Mouse (Mus musculus) neural tube, embryonic 14.5 days (tissue): ENCODE results near the gene Kyat1. TPM values are rescaled to one million over a fixed set of nuclear protein-coding genes. Genes with fewer than 3 reads are reported as not detected.
A peak's percentile ranks its signal among the peaks of the same experiment; 100 is the strongest.

ENCODE experiments used
- ATAC-seq: fragments of 200-750 bp; cut with Nextera tagmentation; 2 replicates; pipeline ENCODE4 v1.8.0; 2017; ENCODE audit warnings: low read depth, mild to moderate bottlenecking, moderate TSS enrichment, moderate library complexity
- H3K27ac ChIP-seq: fragments of 300-500 bp; sonication (generic); 2 replicates; pipeline ENCODE4 v1.5.1; 2014; ENCODE audit warnings: low read depth, mild to moderate bottlenecking, control low read depth, low read length, moderate library complexity, mixed read lengths
- H3K27me3 ChIP-seq: fragments of 300-500 bp; sonication (generic); 2 replicates; pipeline ENCODE4 v1.6.1; 2014; ENCODE audit warnings: low read length; ENCODE audit not compliant: control insufficient read depth, insufficient read depth
- H3K36me3 ChIP-seq: fragments of 300-500 bp; sonication (generic); 2 replicates; pipeline ENCODE4 v1.6.1; 2014; ENCODE audit warnings: low read length, mixed read lengths; ENCODE audit not compliant: control insufficient read depth, insufficient read depth
- H3K4me1 ChIP-seq: fragments of 300-500 bp; sonication (generic); 2 replicates; pipeline ENCODE4 v1.6.1; 2014; ENCODE audit warnings: low read length; ENCODE audit not compliant: control insufficient read depth, insufficient read depth
- H3K4me2 ChIP-seq: fragments of 300-500 bp; sonication (generic); 2 replicates; pipeline ENCODE4 v1.6.1; 2014; ENCODE audit warnings: mild to moderate bottlenecking, low read depth, low read length, control low read depth
- H3K4me3 ChIP-seq: fragments of 300-500 bp; sonication (generic); 2 replicates; pipeline ENCODE4 v1.5.1; 2014; ENCODE audit warnings: low read depth, low read length, control low read depth, mixed read lengths
- H3K9ac ChIP-seq: fragments of 300-500 bp; sonication (generic); replicated peaks from 2 replicates; pipeline ENCODE4 v1.6.1; 2014; ENCODE audit warnings: low read depth, mild to moderate bottlenecking, control low read depth, low read length, mixed read lengths
- H3K9me3 ChIP-seq: fragments of 300-500 bp; sonication (generic); 2 replicates; pipeline ENCODE4 v1.6.1; 2016; ENCODE audit warnings: low read length; ENCODE audit not compliant: control insufficient read depth
- WGBS: fragments of 180-500 bp; shearing (Covaris S2); extraction: QIAGEN DNeasy Blood & Tissue Kit; methylation state at CpG from one replicate; pipeline ENCODE4 v1.1.7; 2014; 5-methylcytosine and 5-hydroxymethylcytosine counted together
- polyA plus RNA-seq: library from polyadenylated mRNA; unstranded; fragments of >200 nt; fragmentation: Nextera tagmentation; extraction: Ambion mirVana; gene quantifications from 2 replicates; pipeline ENCODE4 v1.2.1, GENCODE M21; 2014

The Kyat1 gene
- polyA plus RNA-seq, 1 experiment from 2014 or later, result 19.5 TPM

- peak overlapping the region; percentile 57 for H3K9ac ChIP-seq
- H3K36me3 ChIP-seq, result peaks cover 11% of the 10 kb centered on the region; the same call in 1 of the 2 replicates
- H3K27ac ChIP-seq, result peak overlapping the region; percentile 69
- peak overlapping the region; percentile 92 for H3K4me3 ChIP-seq
- H3K9me3 ChIP-seq, result no peaks in the 10 kb centered on the region
- WGBS, result 3% methylated on average over 18 of the region's 18 CpGs
- H3K4me2 ChIP-seq, result peak overlapping the region; percentile 73
- peaks cover 16% of the 10 kb centered on the region for H3K4me1 ChIP-seq
- H3K27me3 ChIP-seq, result no peaks in the 10 kb centered on the region
- no peak for ATAC-seq
Observed at GRCm38 (mm10) chr2:30236426-30237198, 31.0 kb upstream of the Kyat1 start.

DNA sequence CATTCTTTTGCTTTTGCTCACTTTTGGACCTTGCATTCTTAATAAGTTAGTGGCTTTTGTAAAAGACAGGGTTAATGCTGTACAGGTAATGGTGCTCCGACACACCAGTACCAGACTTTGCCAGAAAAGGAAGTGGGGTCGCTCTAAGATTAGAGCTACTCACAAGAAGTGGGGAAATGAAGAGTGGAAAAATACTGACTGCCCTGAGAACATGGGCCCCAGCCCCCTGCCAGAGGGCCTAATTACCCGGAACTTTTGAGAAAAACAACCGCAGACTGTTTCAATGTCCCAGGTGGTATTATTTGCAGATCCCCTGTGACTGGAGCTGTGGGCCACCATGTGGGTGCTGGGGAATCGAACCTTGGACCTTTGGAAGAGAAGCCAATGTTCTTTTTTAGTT, 29.9 kb upstream of the Kyat1 start:
- WGBS, result 86% methylated on average over 5 of the region's 5 CpGs
- no peak for ATAC-seq
- no peaks in the 10 kb centered on the region for H3K9me3 ChIP-seq
- peaks cover 16% of the 10 kb centered on the region for H3K4me1 ChIP-seq
- peaks cover under 1% of the 10 kb centered on the region; the same call in 1 of the 2 replicates for H3K36me3 ChIP-seq
- H3K27me3 ChIP-seq, result no peaks in the 10 kb centered on the region
- H3K9ac ChIP-seq, result no peak overlapping the region
- no peak overlapping the region for H3K4me3 ChIP-seq
- no peak overlapping the region for H3K4me2 ChIP-seq
- no peak overlapping the region for H3K27ac ChIP-seq

GRCm38 (mm10) chr2:30216293-30216692, 10.6 kb upstream of the Kyat1 start:
- Histone ChIP-seq H3K4me2 (no peak overlapping the region), H3K4me3 (no peak overlapping the region), H3K27ac (no peak overlapping the region), H3K27me3 (no peaks in the 10 kb centered on the region), H3K9ac (no peak overlapping the region), H3K36me3 (no peaks in the 10 kb centered on the region), H3K9me3 (no peaks in the 10 kb centered on the region), H3K4me1 (no peaks in the 10 kb centered on the region)
- 96% methylated on average over 5 of the region's 5 CpGs for WGBS
- ATAC-seq, result no peak

- Histone ChIP-seq H3K27ac (no peak overlapping the region), H3K4me1 (no peaks in the 10 kb centered on the region), H3K4me2 (no peak overlapping the region), H3K9me3 (no peaks in the 10 kb centered on the region), H3K27me3 (no peaks in the 10 kb centered on the region), H3K36me3 (no peaks in the 10 kb centered on the region), H3K4me3 (no peak overlapping the region), H3K9ac (no peak overlapping the region)
- ATAC-seq, result no peak
- 79% methylated on average over 6 of the region's 6 CpGs for WGBS
Observed at GRCm38 (mm10) chr2:30215493-30215892, 9.8 kb upstream of the Kyat1 start.

DNA sequence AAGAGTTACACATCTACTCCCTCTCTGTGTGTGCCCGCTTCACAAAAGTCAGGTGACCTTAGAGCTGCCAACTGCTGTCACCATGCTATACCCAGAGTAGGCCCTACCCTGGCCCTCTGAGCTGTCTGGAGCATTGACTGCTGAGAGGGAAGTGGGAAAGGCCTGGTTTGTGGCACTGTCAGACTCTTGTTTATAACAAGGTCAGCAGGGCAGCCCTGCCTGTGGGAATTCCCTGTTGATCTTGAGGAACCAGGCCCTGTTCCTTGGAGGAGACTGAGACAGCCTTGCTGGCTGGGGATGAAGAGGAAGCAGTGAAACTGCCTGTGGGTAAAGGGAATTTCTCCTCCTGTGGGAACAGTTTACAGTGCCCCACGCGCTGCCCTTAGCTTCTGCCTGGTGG, 9.1 kb upstream of the Kyat1 start:
- ATAC-seq, result no peak
- no peak overlapping the region for H3K4me2 ChIP-seq
- no peak overlapping the region for H3K9ac ChIP-seq
- no peaks in the 10 kb centered on the region for H3K9me3 ChIP-seq
- H3K4me1 ChIP-seq, result no peaks in the 10 kb centered on the region
- H3K4me3 ChIP-seq, result no peak overlapping the region
- H3K27ac ChIP-seq, result no peak overlapping the region
- 93% methylated on average over 3 of the region's 3 CpGs for WGBS
- no peaks in the 10 kb centered on the region for H3K27me3 ChIP-seq
- no peaks in the 10 kb centered on the region for H3K36me3 ChIP-seq

DNA sequence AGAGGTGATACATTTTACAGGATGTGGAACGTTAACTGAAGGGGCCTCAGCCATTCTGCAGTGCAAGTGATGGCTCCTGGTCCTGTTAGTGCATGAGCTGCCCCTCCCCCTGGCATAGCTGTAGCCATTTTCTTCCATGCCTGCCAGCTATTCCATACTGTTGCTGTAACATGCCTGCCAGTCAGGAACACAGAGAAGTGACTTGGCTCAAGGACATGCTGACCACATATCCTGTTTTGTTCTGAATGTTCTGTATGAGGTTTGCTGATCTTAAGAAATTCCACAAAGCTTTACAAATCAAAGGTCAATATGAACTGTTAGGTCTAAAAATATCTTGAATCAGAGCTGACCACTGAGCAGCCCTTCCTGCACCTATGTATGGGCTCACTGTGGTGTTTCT, 7.3 kb upstream of the Kyat1 start:
- H3K36me3 ChIP-seq, result no peaks in the 10 kb centered on the region
- 75% methylated on average over 1 of the region's 1 CpGs for WGBS
- H3K4me2 ChIP-seq, result no peak overlapping the region
- no peaks in the 10 kb centered on the region for H3K4me1 ChIP-seq
- ATAC-seq, result no peak
- no peaks in the 10 kb centered on the region for H3K27me3 ChIP-seq
- no peak overlapping the region for H3K27ac ChIP-seq
- no peak overlapping the region for H3K4me3 ChIP-seq
- H3K9me3 ChIP-seq, result no peaks in the 10 kb centered on the region
- no peak overlapping the region for H3K9ac ChIP-seq

DNA sequence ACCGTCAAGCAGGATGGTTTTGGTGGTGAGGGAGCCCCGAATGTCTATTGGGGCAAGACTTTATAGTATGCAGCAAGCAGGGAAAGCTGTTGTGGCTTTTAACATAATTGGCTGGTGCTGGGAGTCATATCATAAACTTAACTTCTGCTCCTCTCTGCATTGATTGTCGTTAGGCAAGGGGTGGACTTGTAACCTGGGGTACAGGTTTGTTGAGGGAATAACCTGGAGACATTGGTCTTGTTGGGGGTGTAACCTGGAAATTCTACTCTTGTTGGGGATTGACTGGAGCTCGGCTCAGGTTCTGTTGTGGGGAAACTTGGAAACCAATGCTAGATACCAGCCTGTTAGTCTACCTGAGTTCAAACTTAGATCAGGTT, 6.5 kb upstream of the Kyat1 start:
- ATAC-seq, result no peak
- no peaks in the 10 kb centered on the region for H3K27me3 ChIP-seq
- H3K4me3 ChIP-seq, result no peak overlapping the region
- WGBS, result 73% methylated on average over 4 of the region's 4 CpGs
- no peaks in the 10 kb centered on the region for H3K36me3 ChIP-seq
- H3K9me3 ChIP-seq, result no peaks in the 10 kb centered on the region
- H3K27ac ChIP-seq, result no peak overlapping the region
- no peak overlapping the region for H3K4me2 ChIP-seq
- no peaks in the 10 kb centered on the region for H3K4me1 ChIP-seq
- H3K9ac ChIP-seq, result no peak overlapping the region

DNA sequence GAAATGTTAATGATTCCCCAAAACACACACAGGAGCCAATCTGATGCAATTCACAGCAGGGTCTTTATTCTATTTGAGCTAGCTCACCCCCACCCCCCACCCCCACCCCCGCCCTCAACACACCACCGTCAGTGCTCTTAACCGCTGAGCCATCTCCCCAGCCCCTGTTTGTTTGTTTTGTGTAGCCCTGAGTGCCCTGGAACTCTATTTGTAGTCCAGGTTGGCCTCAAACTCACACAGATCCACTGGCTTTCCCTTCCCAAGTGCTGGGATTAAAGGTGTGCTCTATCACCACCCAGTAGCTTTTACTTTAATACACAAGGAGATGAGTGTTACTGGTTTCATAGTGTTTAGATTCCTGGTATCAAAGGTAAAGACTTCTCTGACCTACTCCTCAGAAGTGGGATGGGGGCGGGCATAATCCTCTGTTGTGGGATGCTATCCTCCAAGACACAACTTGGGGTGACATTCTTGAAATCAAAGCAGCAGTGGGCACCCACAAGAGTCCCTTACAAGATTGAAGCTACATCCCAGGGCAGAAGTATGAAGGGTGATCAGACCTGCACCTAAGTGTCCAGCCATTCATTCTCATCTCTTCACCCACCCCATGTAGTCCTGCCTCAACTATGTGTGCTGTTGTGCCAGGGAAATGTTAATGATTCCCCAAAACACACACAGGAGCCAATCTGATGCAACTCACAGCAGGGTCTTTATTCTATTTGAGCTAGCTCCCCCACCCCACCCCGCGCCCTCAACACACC, 5.9 kb upstream of the Kyat1 start:
- ATAC-seq, result no peak
- 70% methylated on average over 6 of the region's 6 CpGs for WGBS
- Histone ChIP-seq H3K27me3 (no peaks in the 10 kb centered on the region), H3K4me3 (no peak overlapping the region), H3K36me3 (no peaks in the 10 kb centered on the region), H3K4me1 (peaks cover 1% of the 10 kb centered on the region), H3K4me2 (no peak overlapping the region), H3K9ac (no peak overlapping the region), H3K27ac (no peak overlapping the region), H3K9me3 (no peaks in the 10 kb centered on the region)

- Histone ChIP-seq H3K4me2 (no peak overlapping the region), H3K9ac (no peak overlapping the region), H3K27ac (no peak overlapping the region), H3K27me3 (no peaks in the 10 kb centered on the region), H3K36me3 (no peaks in the 10 kb centered on the region), H3K9me3 (no peaks in the 10 kb centered on the region), H3K4me3 (no peak overlapping the region), H3K4me1 (peaks cover 12% of the 10 kb centered on the region)
- no peak for ATAC-seq
- 77% methylated on average over 5 of the region's 5 CpGs for WGBS
Observed at GRCm38 (mm10) chr2:30207886-30208285, 2.2 kb upstream of the Kyat1 start.
